15 mouse cellular contexts compared by ENCODE assay signal in genomic region chr8:97252232-97252631, GRCm38 (mm10).
"Had no signal": no experiment of that assay in that cellular context is flagged by ENCODE, and none has a peak within 500 bp of the region (broad histone marks: within the 10 kb centered on the region; RNA-seq: fewer than 3 reads in every experiment).

No protein-coding gene starts in this region.

- H3K27ac ChIP-seq: layer of hippocampus, adult 2 months; limb, embryonic 13.5 days; liver, embryonic 15.5 days; midbrain, embryonic 15.5 days; neural tube, embryonic 12.5 days had no signal

- H3K27me3 ChIP-seq: liver, embryonic 15.5 days; megakaryocyte, embryonic 14.5 days; midbrain, embryonic 15.5 days; neural tube, embryonic 12.5 days had no signal

- H3K9me3 ChIP-seq: limb, embryonic 13.5 days; liver, embryonic 15.5 days; midbrain, embryonic 15.5 days; neural tube, embryonic 12.5 days had no signal

- DNase-seq: lung, adult 2 months; retina, postnatal 1 day; spleen, adult 18-20 months; thymus, adult 18-20 months; thymus, postnatal 14 days had no signal

- ATAC-seq: inflammation-experienced regulatory T-cells, adult 6 months; intestine, postnatal 0 days had no signal

- H3K4me1 ChIP-seq: liver, embryonic 15.5 days; megakaryocyte, embryonic 14.5 days; midbrain, embryonic 15.5 days; neural tube, embryonic 12.5 days had no signal

- H3K4me3 ChIP-seq: layer of hippocampus, adult 2 months; limb, embryonic 13.5 days; liver, embryonic 15.5 days; megakaryocyte, embryonic 14.5 days; midbrain, embryonic 15.5 days; neural tube, embryonic 12.5 days had no signal

- H3K9ac ChIP-seq: limb, embryonic 13.5 days; liver, embryonic 15.5 days; midbrain, embryonic 15.5 days; neural tube, embryonic 12.5 days had no signal

- H3K36me3 ChIP-seq: limb, embryonic 13.5 days; liver, embryonic 15.5 days; midbrain, embryonic 15.5 days; neural tube, embryonic 12.5 days had no signal

- H3K4me2 ChIP-seq: liver, embryonic 11.5 days; liver, embryonic 15.5 days; midbrain, embryonic 11.5 days; midbrain, embryonic 15.5 days; neural tube, embryonic 12.5 days had no signal
